Mouse (Mus musculus): ENCODE measurements around the gene H2-Aa.

Gene H2-Aa

GRCm38 (mm10) chr17:34299356-34299755 is 11.7 kb upstream of the H2-Aa start:
- no peak for DNase-seq

DNA sequence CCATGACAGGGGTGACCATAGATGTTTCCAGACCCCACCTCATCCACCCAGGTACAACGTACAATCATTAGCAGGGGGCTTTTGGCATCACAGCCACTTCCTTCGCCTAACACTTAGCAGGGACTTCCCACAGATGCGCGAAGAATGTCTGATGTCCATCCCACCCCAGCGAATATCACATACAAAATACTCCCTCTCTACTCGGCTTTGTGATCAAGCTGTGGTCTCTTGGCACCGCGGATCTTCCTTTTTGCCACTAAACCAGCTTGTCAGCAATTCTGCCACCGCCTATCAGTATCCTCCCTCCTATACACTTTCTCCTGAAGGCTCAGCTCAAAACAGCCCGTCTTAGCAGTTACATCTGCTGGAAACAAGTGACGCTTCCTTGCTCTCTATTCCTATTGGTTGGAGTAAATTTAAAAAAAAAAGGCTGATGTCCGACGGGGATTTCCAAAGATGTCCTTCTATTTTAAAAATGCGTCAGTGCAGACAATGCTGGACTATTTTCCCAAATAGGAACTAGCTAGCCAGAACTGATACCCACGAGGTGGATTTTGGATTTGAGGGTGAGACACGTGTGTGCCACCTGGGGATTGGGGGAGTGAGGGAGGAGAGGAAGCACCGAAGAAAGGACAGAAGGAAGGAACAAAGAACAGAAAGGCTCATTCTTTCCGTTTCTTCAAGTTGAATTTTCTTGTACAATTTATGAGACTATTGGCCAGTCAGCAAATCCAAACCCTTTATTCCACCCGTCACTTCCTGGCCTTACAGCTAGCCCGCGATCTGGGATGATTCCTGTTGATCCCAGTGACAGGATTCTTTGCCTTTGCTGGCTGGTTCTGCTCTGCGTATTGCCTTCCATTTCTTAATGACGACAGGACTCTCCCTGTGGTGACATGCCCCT is 8.5 kb upstream of the H2-Aa start:
- no peak for DNase-seq

- DNase-seq, result no peak
These were observed 7.7 kb upstream of the H2-Aa start for GRCm38 (mm10) chr17:34295307-34295706.

GRCm38 (mm10) chr17:34294249-34294648 is 6.6 kb upstream of the H2-Aa start:
- DNase-seq, result no peak

- DNase-seq, result no peak
These were observed 5.9 kb upstream of the H2-Aa start for GRCm38 (mm10) chr17:34293533-34293932.

DNA sequence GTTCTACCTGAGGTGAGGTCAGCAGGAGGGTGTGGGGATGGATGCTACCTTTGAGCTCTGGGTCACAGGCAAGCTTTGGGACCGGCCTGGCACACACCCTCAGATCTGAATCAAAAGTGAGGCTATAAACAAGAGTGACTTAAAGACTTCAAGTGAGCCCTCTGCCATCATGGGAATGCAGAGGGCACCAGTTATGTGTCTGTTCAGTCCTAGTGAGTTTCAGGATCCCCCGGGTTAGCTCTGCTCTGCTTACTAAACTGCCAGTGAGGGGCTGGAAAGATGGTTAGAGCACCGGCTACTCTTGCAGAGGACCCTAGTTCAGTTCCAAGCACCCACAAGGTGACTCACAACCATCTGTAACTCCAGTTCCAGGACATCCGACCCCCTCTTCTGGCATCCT is 4.9 kb upstream of the H2-Aa start:
- no peak for DNase-seq

- DNase-seq, result peak; percentile 77 to 78
These were observed 4.0 kb upstream of the H2-Aa start for GRCm38 (mm10) chr17:34291609-34292008.

- no peak for DNase-seq
These were observed 508 bp upstream of the H2-Aa start for GRCm38 (mm10) chr17:34288131-34288530.

GRCm38 (mm10) chr17:34286999-34287398 is 624 bp downstream of the H2-Aa start:
- DNase-seq, result no peak

- no peak for DNase-seq
These were observed 1.1 kb downstream of the H2-Aa start for GRCm38 (mm10) chr17:34286501-34286900.

DNA sequence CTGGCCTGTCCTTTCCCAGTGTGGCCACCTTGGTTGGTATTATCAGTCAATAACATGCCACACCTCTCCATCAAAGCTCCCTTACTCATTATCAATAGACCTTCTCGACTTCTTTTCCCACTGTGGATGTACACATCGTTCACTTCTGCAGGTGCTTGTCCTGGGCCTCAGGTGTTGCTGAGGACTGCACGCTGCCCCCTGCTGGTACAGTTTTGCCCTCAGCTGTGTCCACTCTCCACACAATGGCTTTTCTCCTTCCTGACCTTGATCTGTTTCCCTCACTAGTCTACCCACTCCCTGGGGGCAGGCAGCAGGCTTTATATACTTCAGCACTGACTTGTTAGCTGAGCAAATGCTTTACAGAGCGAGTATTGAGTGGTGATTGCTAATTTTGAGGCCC is 1.8 kb downstream of the H2-Aa start:
- DNase-seq, result peak; percentile 52 to 61

DNA sequence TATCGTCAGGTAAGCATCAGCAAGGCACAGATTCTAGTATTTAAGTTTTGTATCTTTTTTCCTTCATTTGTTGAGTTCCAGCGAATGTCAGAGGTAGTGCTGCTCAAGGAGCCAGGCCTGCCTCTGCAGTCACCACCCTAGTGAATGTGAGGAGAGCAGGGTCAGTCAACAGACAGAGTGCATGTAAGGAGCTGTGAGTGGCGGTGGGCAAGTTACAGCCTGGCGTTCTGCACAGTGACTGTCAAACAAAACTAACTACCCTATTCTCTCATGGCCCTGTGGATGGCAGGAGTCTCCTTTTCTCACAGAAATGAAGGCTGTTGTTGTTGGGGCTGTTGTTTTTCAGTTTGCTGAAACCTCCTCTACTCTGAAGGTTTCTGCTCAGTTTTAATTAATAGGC is 2.3 kb downstream of the H2-Aa start:
- DNase-seq, result no peak

DNA sequence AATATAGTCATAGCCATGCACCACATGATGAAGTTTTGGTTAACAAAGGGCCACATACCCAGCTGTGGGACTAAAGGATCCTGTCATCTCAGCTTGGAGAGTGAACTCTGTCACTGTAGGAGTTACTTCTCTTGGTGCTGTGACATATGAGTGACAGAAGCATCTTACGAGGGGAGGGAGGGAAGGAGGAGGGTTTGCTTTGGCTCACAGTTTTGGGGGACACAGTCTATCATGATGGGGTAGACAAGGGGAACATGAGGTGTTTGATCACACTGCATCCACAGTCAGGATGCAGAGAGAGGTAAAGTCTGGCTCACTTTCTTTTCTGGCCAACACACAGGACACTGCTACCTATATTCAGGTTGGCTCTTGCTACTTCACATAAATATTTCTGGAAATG is 5.8 kb downstream of the H2-Aa start:
- DNase-seq, result no peak

- no peak for DNase-seq
These were observed 7.1 kb downstream of the H2-Aa start for GRCm38 (mm10) chr17:34280499-34281038.

- DNase-seq, result no peak
These were observed 15.5 kb downstream of the H2-Aa start for GRCm38 (mm10) chr17:34272102-34272501.

DNA sequence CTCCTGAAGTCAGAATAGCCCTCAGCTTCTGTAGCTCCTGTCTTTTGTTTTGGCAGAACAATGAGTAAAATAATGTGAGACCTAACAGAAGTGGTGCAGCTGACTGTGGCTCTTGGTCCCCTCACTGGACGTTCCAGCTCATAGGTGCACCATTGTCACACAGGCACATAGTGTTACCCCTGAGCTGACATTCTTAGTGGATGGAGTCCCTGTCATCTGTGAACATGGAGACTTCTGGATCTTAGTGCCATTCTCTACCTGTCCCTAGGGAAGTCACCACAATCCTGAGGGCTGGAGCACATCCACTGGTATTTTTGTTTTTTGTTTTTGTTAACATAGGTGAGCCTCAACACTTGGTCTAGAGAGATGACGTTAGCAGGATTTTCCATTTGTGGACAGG is 16.7 kb downstream of the H2-Aa start:
- no peak for DNase-seq

DNA sequence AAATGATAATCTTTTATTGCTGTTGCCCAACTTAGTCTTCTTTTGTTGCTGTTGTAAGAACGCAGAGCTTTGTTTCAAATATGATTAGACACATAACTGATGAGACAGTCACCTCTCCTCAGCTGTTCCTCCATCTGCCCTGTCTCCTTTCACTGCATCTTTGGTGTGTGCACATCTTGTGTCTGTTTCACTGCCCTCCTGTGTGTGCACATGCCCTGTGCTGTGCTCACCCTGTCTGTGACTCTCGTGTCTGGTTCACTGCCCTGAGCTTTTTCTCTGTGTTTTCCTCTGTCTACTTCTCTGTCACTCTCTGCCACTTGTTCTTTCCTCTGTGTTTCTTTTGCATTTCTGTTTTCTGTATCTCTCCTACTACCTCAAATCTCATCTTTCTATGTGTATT is 17.4 kb downstream of the H2-Aa start:
- DNase-seq, result no peak

DNA sequence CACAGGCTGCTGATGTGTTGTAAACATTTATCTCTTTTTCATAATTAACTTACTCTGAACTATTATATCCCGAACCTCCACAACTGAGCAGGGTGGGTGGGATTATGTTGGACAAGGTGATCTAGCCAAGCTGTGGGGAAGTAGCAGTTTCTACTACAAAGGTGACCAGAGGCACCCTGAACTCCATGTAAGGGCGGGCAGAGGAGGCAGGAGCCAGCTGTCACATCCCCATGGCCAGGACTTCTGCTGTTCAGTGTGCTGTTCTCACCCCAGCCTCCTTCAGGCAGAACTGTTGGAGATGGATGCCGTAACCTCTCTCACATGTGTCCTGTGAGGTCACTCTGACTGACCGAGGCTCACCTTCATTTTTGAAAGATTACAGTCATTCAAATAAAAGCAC is 17.8 kb downstream of the H2-Aa start:
- DNase-seq, result no peak

DNA sequence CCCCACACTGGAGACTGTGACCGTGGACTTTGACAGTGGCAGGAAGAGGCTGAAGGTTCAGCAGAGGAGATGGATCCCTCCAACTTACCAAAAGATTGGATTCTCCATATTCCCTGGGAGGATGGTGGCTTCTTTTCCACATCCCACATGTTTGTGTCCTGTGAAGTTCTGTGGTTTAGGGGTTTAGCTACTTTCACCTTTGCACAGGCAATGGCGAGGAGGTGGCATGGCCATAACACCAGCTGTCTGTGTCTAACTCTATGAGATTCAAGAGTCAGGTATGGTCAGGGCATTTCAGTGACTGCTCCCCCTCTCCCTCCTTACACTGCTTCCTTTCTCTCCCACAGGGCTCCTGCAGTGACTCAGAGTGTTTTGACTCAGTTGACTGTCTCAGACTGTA is 18.9 kb downstream of the H2-Aa start:
- no peak for DNase-seq

- DNase-seq, result no peak
These were observed 19.4 kb downstream of the H2-Aa start for GRCm38 (mm10) chr17:34268262-34268661.

DNA sequence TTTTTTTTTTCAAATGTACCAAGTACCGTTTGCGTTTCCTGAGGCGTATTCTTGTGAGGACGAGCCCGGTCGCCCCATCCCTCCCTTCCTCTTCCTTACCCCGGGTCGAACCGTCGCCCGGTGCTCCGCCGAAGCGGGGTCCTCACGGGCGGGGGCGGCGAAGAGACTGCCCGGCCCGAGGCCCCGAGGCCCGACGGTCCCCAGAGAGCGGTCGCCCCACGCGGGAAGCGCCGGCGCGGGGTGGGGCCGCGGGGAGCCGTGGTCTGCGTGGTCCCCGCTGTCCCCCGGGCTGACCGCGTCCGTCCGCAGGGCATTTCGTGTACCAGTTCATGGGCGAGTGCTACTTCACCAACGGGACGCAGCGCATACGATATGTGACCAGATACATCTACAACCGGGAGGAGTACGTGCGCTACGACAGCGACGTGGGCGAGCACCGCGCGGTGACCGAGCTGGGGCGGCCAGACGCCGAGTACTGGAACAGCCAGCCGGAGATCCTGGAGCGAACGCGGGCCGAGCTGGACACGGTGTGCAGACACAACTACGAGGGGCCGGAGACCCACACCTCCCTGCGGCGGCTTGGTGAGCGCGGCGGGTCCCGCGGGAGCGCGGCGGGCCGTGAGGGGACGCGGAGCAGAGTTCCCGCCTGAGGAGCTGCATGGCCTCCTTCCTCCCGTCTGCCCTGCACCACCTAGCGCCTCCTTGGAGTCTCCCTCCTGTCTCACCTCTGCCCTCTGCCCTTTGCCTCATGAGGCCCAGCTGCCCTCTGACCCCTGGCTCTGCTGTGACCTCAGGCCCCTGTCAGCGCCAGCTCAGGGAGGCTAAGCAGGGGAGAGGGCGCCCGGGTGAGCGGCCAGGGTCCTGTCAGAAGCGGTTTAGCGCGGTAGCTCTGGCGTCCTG is 22.9 kb downstream of the H2-Aa start:
- DNase-seq, result peak; percentile 30 to 39

- DNase-seq, result peak; percentile 52 to 61
These were observed 23.7 kb downstream of the H2-Aa start for GRCm38 (mm10) chr17:34263811-34264371.

GRCm38 (mm10) chr17:34263068-34263467 is 24.6 kb downstream of the H2-Aa start:
- DNase-seq, result peak; percentile 54 to 65

Measured in thymus, postnatal 36 days (tissue).